Mouse (Mus musculus) liver, embryonic 14.5 days (tissue): ENCODE measurements around the gene Gpc6. TPM values are rescaled to one million over a fixed set of nuclear protein-coding genes. Genes with fewer than 3 reads are reported as not detected.
A peak's percentile ranks its signal among the peaks of the same experiment; 100 is the strongest.

Experiments
- ATAC-seq: fragments of 200-750 bp; cut with Nextera tagmentation; 2 replicates; pipeline ENCODE4 v1.8.0; 2017; ENCODE audit warnings: moderate number of reproducible peaks, mild to moderate bottlenecking, moderate library complexity; ENCODE audit not compliant: insufficient read depth
- DNase-seq, 3 experiments: peaks; one replicate each; pipeline ENCODE4 v3.0.0-alpha.2; 2012 to 2013; ENCODE audit warnings: low read depth in 3 of 3, low spot score in 3 of 3
- H3K27ac ChIP-seq: fragments of 300-500 bp; sonication (generic); 2 replicates; pipeline ENCODE4 v1.5.1; 2014; ENCODE audit warnings: moderate library complexity, mild to moderate bottlenecking, control low read depth, inconsistent platforms
- H3K27me3 ChIP-seq: fragments of 300-500 bp; sonication (generic); 2 replicates; pipeline ENCODE4 v1.6.1; 2014; ENCODE audit warnings: mild to moderate bottlenecking, low read length, moderate library complexity; ENCODE audit not compliant: control insufficient read depth, insufficient read depth
- H3K36me3 ChIP-seq: fragments of 300-500 bp; sonication (generic); replicated peaks from 2 replicates; pipeline ENCODE4 v1.6.1; 2014; ENCODE audit warnings: low read depth; ENCODE audit not compliant: control insufficient read depth, insufficient read depth
- H3K4me1 ChIP-seq, 2 experiments: fragments of 200-500 bp in 1 of 2; fragments of 300-500 bp in 1 of 2; sonication (generic) in 1 of 2; replicated peaks; 2 replicates each; pipeline ENCODE4 v1.6.1; 2012 to 2014; ENCODE audit warnings: antibody characterized with exemption in 1 of 2, inconsistent platforms in 1 of 2, low read length in 1 of 2; ENCODE audit not compliant: control insufficient read depth in 2 of 2, insufficient read depth in 2 of 2
- H3K4me2 ChIP-seq: fragments of 300-500 bp; sonication (generic); 2 replicates; pipeline ENCODE4 v1.6.1; 2014; ENCODE audit warnings: low read depth, mild to moderate bottlenecking, control low read depth, moderate library complexity
- H3K4me3 ChIP-seq, 2 experiments: fragments of 200-500 bp in 1 of 2; fragments of 300-500 bp in 1 of 2; sonication (generic) in 1 of 2; 2 replicates each; pipeline ENCODE4 v1.5.1; 2012 to 2014; ENCODE audit warnings: low read depth in 2 of 2, low read length in 2 of 2, mild to moderate bottlenecking in 2 of 2, control low read depth in 1 of 2, inconsistent platforms in 1 of 2, moderate library complexity in 1 of 2; ENCODE audit not compliant: insufficient read depth in 1 of 2
- H3K9ac ChIP-seq: fragments of 300-500 bp; sonication (generic); replicated peaks from 2 replicates; pipeline ENCODE4 v1.6.1; 2014; ENCODE audit warnings: mild to moderate bottlenecking, control low read depth, moderate library complexity
- H3K9me3 ChIP-seq: fragments of 300-500 bp; sonication (generic); 2 replicates; pipeline ENCODE4 v1.6.1; 2016; ENCODE audit warnings: low read length, mixed read lengths; ENCODE audit not compliant: control insufficient read depth
- CTCF ChIP-seq: IDR thresholded peaks from 2 replicates; pipeline ENCODE4 v1.5.1; 2016; ENCODE audit warnings: antibody characterized with exemption, low read depth, control low read depth
- EP300 ChIP-seq: IDR thresholded peaks from 2 replicates; pipeline ENCODE4 v1.6.1; 2016; ENCODE audit warnings: antibody characterized with exemption, low read depth
- WGBS: fragments of 180-500 bp; shearing (Covaris S2); extraction: QIAGEN DNeasy Blood & Tissue Kit; methylation state at CpG from one replicate; pipeline ENCODE4 v1.1.7; 2014; ENCODE audit not compliant: insufficient replicate concordance; 5-methylcytosine and 5-hydroxymethylcytosine counted together
- polyA plus RNA-seq, 2 experiments: library from polyadenylated mRNA; depleted of rRNA in 1 of 2; stranded (reverse) in 1 of 2; unstranded in 1 of 2; fragments of >200 nt; fragmentation: Nextera tagmentation in 1 of 2; extraction: Ambion mirVana in 1 of 2; gene quantifications; 2 replicates each; pipeline versions ENCODE4 v1.2.1 to v1.2.3; 2012 to 2014

The Gpc6 gene
- polyA plus RNA-seq, 2 experiments, result 0.97 to 2.3 TPM

- ATAC-seq, result no peak
- WGBS, result 31% methylated on average over 2 of the region's 2 CpGs
- Histone ChIP-seq H3K4me2 (no peak overlapping the region), H3K27me3 (no peaks in the 10 kb centered on the region), H3K27ac (no peak overlapping the region), H3K4me1 (no peaks in the 10 kb centered on the region), H3K36me3 (no peaks in the 10 kb centered on the region), H3K9ac (no peak overlapping the region), H3K9me3 (no peaks in the 10 kb centered on the region), H3K4me3 (no peak overlapping the region)
- DNase-seq, result peak in 2 of 3 experiments; percentile 1 to 6
- TF ChIP-seq CTCF, result peak; percentile 28; the same call in 1 of the 2 replicates
- no peak for TF ChIP-seq EP300
Observed at GRCm38 (mm10) chr14:117938554-117938953, 1013.4 kb downstream of the Gpc6 start.

GRCm38 (mm10) chr14:117939471-117939870, 1014.4 kb downstream of the Gpc6 start:
- no peak for TF ChIP-seq CTCF
- TF ChIP-seq EP300, result no peak
- WGBS, result 79% methylated on average over 7 of the region's 7 CpGs
- Histone ChIP-seq H3K27me3 (no peaks in the 10 kb centered on the region), H3K4me1 (no peaks in the 10 kb centered on the region), H3K4me3 (no peak overlapping the region), H3K36me3 (no peaks in the 10 kb centered on the region), H3K9me3 (no peaks in the 10 kb centered on the region), H3K27ac (no peak overlapping the region), H3K9ac (no peak overlapping the region), H3K4me2 (no peak overlapping the region)
- ATAC-seq (no peak), DNase-seq (no peak)

- 17% methylated on average over 4 of the region's 4 CpGs for WGBS
- no peaks in the 10 kb centered on the region for H3K9me3 ChIP-seq
- no peaks in the 10 kb centered on the region for H3K36me3 ChIP-seq
- TF ChIP-seq CTCF, result no peak
- TF ChIP-seq EP300, result no peak
- H3K4me2 ChIP-seq, result no peak overlapping the region
- no peak overlapping the region for H3K27ac ChIP-seq
- no peaks in the 10 kb centered on the region for H3K27me3 ChIP-seq
- H3K4me1 ChIP-seq, result no peaks in the 10 kb centered on the region
- H3K9ac ChIP-seq, result no peak overlapping the region
- no peak for ATAC-seq
- no peak for DNase-seq
- no peak overlapping the region for H3K4me3 ChIP-seq
Observed at GRCm38 (mm10) chr14:117945920-117946503, 1020.9 kb downstream of the Gpc6 start.

- no peak overlapping the region for H3K4me2 ChIP-seq
- no peaks in the 10 kb centered on the region for H3K27me3 ChIP-seq
- WGBS, result 53% methylated on average over 15 of the region's 15 CpGs
- H3K9ac ChIP-seq, result no peak overlapping the region
- ATAC-seq (no peak), DNase-seq (no peak)
- no peaks in the 10 kb centered on the region for H3K36me3 ChIP-seq
- TF ChIP-seq CTCF, result no peak
- TF ChIP-seq EP300, result no peak
- H3K4me1 ChIP-seq, result no peaks in the 10 kb centered on the region
- no peaks in the 10 kb centered on the region for H3K9me3 ChIP-seq
- H3K27ac ChIP-seq, result no peak overlapping the region
- H3K4me3 ChIP-seq, result no peak overlapping the region
Observed at GRCm38 (mm10) chr14:117951265-117951664, 1026.2 kb downstream of the Gpc6 start.

GRCm38 (mm10) chr14:117951686-117952085, 1026.6 kb downstream of the Gpc6 start:
- Histone ChIP-seq H3K27ac (no peak overlapping the region), H3K27me3 (no peaks in the 10 kb centered on the region), H3K36me3 (no peaks in the 10 kb centered on the region), H3K4me1 (no peaks in the 10 kb centered on the region), H3K4me2 (no peak overlapping the region), H3K4me3 (no peak overlapping the region), H3K9me3 (no peaks in the 10 kb centered on the region), H3K9ac (no peak overlapping the region)
- WGBS, result 50% methylated on average over 5 of the region's 5 CpGs
- DNase-seq (no peak), ATAC-seq (no peak)
- no peak for TF ChIP-seq EP300
- no peak for TF ChIP-seq CTCF
